22 mouse cellular contexts compared by ENCODE assay signal in genomic region chr11:4268500-4268899, GRCm38 (mm10). TPM values are rescaled to one million over a fixed set of nuclear protein-coding genes. Genes with fewer than 3 reads are reported as not detected.
DNase-seq lines count a peak whose midpoint lies in the region; ATAC-seq lines count a peak whose summit lies in the region.
"Had no signal": no experiment of that assay in that cellular context is flagged by ENCODE, and none has a peak within 500 bp of the region (broad histone marks: within the 10 kb centered on the region; RNA-seq: fewer than 3 reads in every experiment).

No protein-coding gene starts in this region.

- peak; percentile 75 for DNase-seq in CD4-positive helper T cell, adult 2 months (ENCODE audit: low read depth, low spot score)
- DNase-seq in layer of hippocampus, adult 9-10 months (ENCODE audit: low spot score), result no peak
- DNase-seq in frontal cortex, postnatal 10 days (ENCODE audit: low spot score in 2 of 2), result no peak
- DNase-seq in layer of hippocampus, postnatal 14 days (ENCODE audit: low spot score in 2 of 2), result no peak
- DNase-seq in cerebellum, postnatal 25 days, result no peak
- DNase-seq: adrenal gland, adult 2 months; adrenal gland, postnatal 36 days; B cell, adult 2 months; cerebellum, adult 2 months; cerebellum, postnatal 10 days; gastrocnemius, postnatal 14 days had no signal

- ATAC-seq in CD4-positive, CD25-positive, alpha-beta regulatory T cell, adult 4 months, result peak; percentile 74
- ATAC-seq in activated CD4-positive, CD25-positive, alpha-beta regulatory T cell, adult 4 months, result peak; percentile 76
- ATAC-seq in megakaryocyte, adult 5-6 weeks (ENCODE audit: poor library complexity, severe bottlenecking), result peak; percentile 27
- ATAC-seq: forebrain, embryonic 15.5 days; intestine, embryonic 15.5 days had no signal

RNA-seq across cellular contexts. Expression of gene Lif, which starts 11.1 kb away (rescaled TPM):
- 1 to 10 TPM; 1.8 to 2.7 TPM for polyA plus RNA-seq in CD4-positive, CD25-positive, alpha-beta regulatory T cell, adult 4 months (2017; shearing (Covaris generic))
- 1 to 10 TPM; 2.9 to 6.6 TPM for polyA plus RNA-seq in activated CD4-positive, CD25-positive, alpha-beta regulatory T cell, adult 4 months (2017; shearing (Covaris generic))
- 0.18 and 0.31 TPM in 2 replicates for total RNA-seq in megakaryocyte, adult 5-6 weeks (2015)
- total RNA-seq in megakaryocyte, adult 5-6 weeks (2017), result 1.1 and 6.7 TPM in 2 replicates
- total RNA-seq in layer of hippocampus, postnatal 14 days (2021), result under 1 TPM; 0.69 to 0.78 TPM
- polyA plus RNA-seq: forebrain, embryonic 11.5 days; forebrain, embryonic 15.5 days; hindbrain, embryonic 11.5 days had no signal

RNA-seq across cellular contexts. Expression of gene Osm, which starts 32.3 kb away (rescaled TPM):
- 10 to 100 TPM; 18.6 to 22.8 TPM for polyA plus RNA-seq in CD4-positive, CD25-positive, alpha-beta regulatory T cell, adult 4 months (2017; shearing (Covaris generic))
- 10 to 100 TPM; 18.0 to 19.8 TPM for polyA plus RNA-seq in activated CD4-positive, CD25-positive, alpha-beta regulatory T cell, adult 4 months (2017; shearing (Covaris generic))
- 26.6 and 34.4 TPM in 2 replicates for total RNA-seq in megakaryocyte, adult 5-6 weeks (2015)
- 31.9 and 39.2 TPM in 2 replicates for total RNA-seq in megakaryocyte, adult 5-6 weeks (2017)
- total RNA-seq in layer of hippocampus, postnatal 14 days (2021), result not detected
- total RNA-seq: gastrocnemius, postnatal 14 days; heart, postnatal 25 days had no signal
- polyA plus RNA-seq: embryonic facial prominence, embryonic 12.5 days; forebrain, embryonic 11.5 days; forebrain, embryonic 15.5 days; heart, embryonic 12.5 days; hindbrain, embryonic 11.5 days; hindbrain, embryonic 15.5 days had no signal

RNA-seq across cellular contexts. Expression of gene Castor1, which starts 50.5 kb away (rescaled TPM):
- polyA plus RNA-seq in CD4-positive, CD25-positive, alpha-beta regulatory T cell, adult 4 months (2017; shearing (Covaris generic)), result 10 to 100 TPM; 32.3 to 51.9 TPM
- polyA plus RNA-seq in activated CD4-positive, CD25-positive, alpha-beta regulatory T cell, adult 4 months (2017; shearing (Covaris generic)), result 10 to 100 TPM; 37.5 to 42.0 TPM
- 1.2 and 1.3 TPM in 2 replicates for total RNA-seq in megakaryocyte, adult 5-6 weeks (2015)
- total RNA-seq in megakaryocyte, adult 5-6 weeks (2017), result 1.1 and 2.3 TPM in 2 replicates
- total RNA-seq in layer of hippocampus, postnatal 14 days (2021), result 1 to 10 TPM; 6.3 to 9.1 TPM

Comparison
In these comparisons a context has a peak if more than half of its experiments do, and no peak if none do; other contexts are left out.
1. RNA of gene Osm, which starts 32.3 kb away (total RNA-seq): 26.6 to 39.2 TPM in megakaryocyte, adult 5-6 weeks; not detected in layer of hippocampus, postnatal 14 days; every median in the first group is over 10 times any median in the second.
2. Peak in every context shown above with its lines, with median percentiles within 50 percentile points of each other: ATAC-seq.